Mouse (Mus musculus) midbrain, embryonic 14.5 days (tissue): ENCODE results near the gene Slc24a5. TPM values are rescaled to one million over a fixed set of nuclear protein-coding genes. Genes with fewer than 3 reads are reported as not detected.

Experiments used
- ATAC-seq: fragments of 200-750 bp; cut with Nextera tagmentation; 2 replicates; pipeline ENCODE4 v1.8.0; 2017; ENCODE audit warnings: moderate number of reproducible peaks, moderate library complexity; ENCODE audit not compliant: low FRiP score, low TSS enrichment
- DNase-seq: peaks from one replicate; pipeline ENCODE4 v3.0.0-alpha.2; 2015
- H3K27ac ChIP-seq: fragments of 300-500 bp; sonication (generic); replicated peaks from 2 replicates; pipeline ENCODE4 v1.5.1; 2014; ENCODE audit warnings: mild to moderate bottlenecking, low read depth, low read length, moderate library complexity
- H3K27me3 ChIP-seq: fragments of 300-500 bp; sonication (generic); 2 replicates; pipeline ENCODE4 v1.6.1; 2014; ENCODE audit warnings: low read length, control low read depth, mixed read lengths; ENCODE audit not compliant: control insufficient read depth, insufficient read depth
- H3K36me3 ChIP-seq: fragments of 300-500 bp; sonication (generic); 2 replicates; pipeline ENCODE4 v1.6.1; 2014; ENCODE audit warnings: low read length, control low read depth; ENCODE audit not compliant: control insufficient read depth, insufficient read depth
- H3K4me1 ChIP-seq: fragments of 300-500 bp; sonication (generic); 2 replicates; pipeline ENCODE4 v1.6.1; 2014; ENCODE audit warnings: mild to moderate bottlenecking, antibody characterized with exemption, low read length, control low read depth; ENCODE audit not compliant: control insufficient read depth, insufficient read depth
- H3K4me2 ChIP-seq: fragments of 300-500 bp; sonication (generic); 2 replicates; pipeline ENCODE4 v1.6.1; 2014; ENCODE audit warnings: mild to moderate bottlenecking, low read length, moderate library complexity
- H3K4me3 ChIP-seq: fragments of 300-500 bp; sonication (generic); replicated peaks from 2 replicates; pipeline ENCODE4 v1.5.1; 2014; ENCODE audit warnings: low read depth, low read length
- H3K9ac ChIP-seq: fragments of 300-500 bp; sonication (generic); replicated peaks from 2 replicates; pipeline ENCODE4 v1.6.1; 2014; ENCODE audit warnings: mild to moderate bottlenecking, low read length, moderate library complexity
- H3K9me3 ChIP-seq: fragments of 300-500 bp; sonication (generic); 2 replicates; pipeline ENCODE4 v1.6.1; 2016; ENCODE audit warnings: low read length, control low read depth, mixed read lengths; ENCODE audit not compliant: control insufficient read depth
- WGBS: fragments of 180-500 bp; shearing (Covaris S2); extraction: QIAGEN DNeasy Blood & Tissue Kit; methylation state at CpG from one replicate; pipeline ENCODE4 v1.1.7; 2014; 5-methylcytosine and 5-hydroxymethylcytosine counted together
- polyA plus RNA-seq: library from polyadenylated mRNA; unstranded; fragments of >200 nt; fragmentation: Nextera tagmentation; extraction: Ambion mirVana; gene quantifications from 2 replicates; pipeline ENCODE4 v1.2.1, GENCODE M21; 2014

Gene Slc24a5
- polyA plus RNA-seq, 1 experiment from 2014 or later = 8.1 TPM

DNA sequence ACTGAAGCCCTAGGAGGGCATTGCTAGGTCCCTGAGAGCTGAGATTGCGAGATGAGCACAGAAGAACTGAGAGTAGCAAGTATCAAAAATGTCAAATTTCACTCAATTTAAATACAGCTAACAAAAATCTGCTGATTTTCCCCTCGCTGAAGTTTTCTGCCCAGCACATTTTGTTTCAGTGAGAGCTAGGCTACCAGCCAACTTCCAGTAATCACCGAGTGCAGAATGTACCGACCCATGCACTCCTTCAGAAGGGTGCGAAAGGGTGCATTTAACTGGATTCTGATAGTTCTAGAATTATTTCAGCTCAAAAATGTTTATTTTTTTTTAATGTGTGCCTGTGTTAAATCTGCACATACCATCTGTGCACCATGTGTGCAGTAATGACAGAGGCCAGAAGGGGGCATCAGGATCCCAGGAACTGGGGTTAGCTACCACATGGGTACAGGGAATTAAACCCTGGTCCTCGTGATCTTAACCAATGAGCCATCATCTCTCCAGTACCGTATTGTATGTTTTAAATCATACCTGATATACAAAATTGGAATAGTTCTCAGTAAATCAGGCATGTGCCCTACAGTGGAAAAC lies 12.5 kb upstream of the Slc24a5 start:
- 91% methylated on average over 7 of the region's 7 CpGs for WGBS
- H3K4me2 ChIP-seq = no peak overlapping the region
- no peaks in the 10 kb centered on the region for H3K9me3 ChIP-seq
- H3K9ac ChIP-seq = no peak overlapping the region
- no peaks in the 10 kb centered on the region for H3K27me3 ChIP-seq
- no peaks in the 10 kb centered on the region for H3K36me3 ChIP-seq
- no peaks in the 10 kb centered on the region for H3K4me1 ChIP-seq
- DNase-seq (no peak), ATAC-seq (no peak)
- no peak overlapping the region for H3K27ac ChIP-seq
- H3K4me3 ChIP-seq = no peak overlapping the region

DNA sequence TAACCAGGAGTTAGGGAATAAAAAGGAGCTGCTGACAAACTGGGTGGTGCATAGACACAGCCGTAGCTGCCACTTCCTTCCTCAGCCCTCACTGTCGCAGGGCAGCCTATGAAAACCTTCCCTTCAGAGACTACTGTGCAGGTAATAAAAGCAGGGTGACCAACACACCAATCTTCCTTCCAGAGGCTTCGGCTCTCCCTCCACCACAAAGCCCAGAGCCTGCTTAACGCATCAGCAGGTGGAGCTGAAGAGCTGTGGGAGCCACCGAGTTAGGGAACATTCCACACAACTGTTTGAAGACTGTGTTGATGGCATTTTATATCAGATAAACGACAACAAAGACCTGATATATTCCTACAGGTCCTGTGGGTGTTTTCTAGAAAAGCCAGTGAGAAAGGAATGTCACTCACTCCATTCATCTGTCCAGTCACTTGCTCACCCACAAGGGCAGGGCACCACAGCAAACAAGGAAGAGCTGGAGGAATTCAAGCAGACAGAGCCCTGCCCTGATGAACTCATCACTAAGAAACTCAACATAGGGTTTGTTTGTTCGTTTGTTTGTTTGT lies 10.6 kb upstream of the Slc24a5 start:
- Histone ChIP-seq H3K27ac (no peak overlapping the region), H3K4me2 (no peak overlapping the region), H3K27me3 (no peaks in the 10 kb centered on the region), H3K4me1 (no peaks in the 10 kb centered on the region), H3K9me3 (no peaks in the 10 kb centered on the region), H3K4me3 (no peak overlapping the region), H3K36me3 (no peaks in the 10 kb centered on the region), H3K9ac (no peak overlapping the region)
- peak; percentile 69 for DNase-seq
- WGBS = 50% methylated on average over 7 of the region's 7 CpGs
- no peak for ATAC-seq

DNA sequence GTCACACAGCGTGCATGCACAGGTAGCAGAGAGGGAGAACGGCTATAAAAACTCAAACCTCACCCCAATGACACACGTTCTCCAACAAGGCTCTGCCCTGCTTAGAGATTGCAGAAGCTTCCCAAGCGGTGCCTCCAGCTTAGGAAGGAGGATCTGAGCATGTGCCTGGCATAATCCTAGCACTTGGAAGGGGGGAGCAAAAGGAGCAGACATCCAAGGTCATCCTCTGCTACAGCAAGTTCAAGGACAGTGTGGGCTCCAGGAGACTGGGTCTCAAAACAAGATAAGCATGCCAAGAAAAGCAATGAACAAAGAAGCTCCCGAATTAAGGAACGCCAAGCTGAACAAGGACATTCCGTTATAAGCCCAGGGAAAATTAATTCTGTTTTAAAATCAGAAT lies 6.5 kb upstream of the Slc24a5 start:
- 90% methylated on average over 7 of the region's 7 CpGs for WGBS
- no peak overlapping the region for H3K4me2 ChIP-seq
- H3K36me3 ChIP-seq = no peaks in the 10 kb centered on the region
- no peak for ATAC-seq
- no peaks in the 10 kb centered on the region for H3K4me1 ChIP-seq
- no peak for DNase-seq
- H3K27ac ChIP-seq = no peak overlapping the region
- no peaks in the 10 kb centered on the region for H3K9me3 ChIP-seq
- no peak overlapping the region for H3K4me3 ChIP-seq
- no peak overlapping the region for H3K9ac ChIP-seq
- no peaks in the 10 kb centered on the region for H3K27me3 ChIP-seq

DNA sequence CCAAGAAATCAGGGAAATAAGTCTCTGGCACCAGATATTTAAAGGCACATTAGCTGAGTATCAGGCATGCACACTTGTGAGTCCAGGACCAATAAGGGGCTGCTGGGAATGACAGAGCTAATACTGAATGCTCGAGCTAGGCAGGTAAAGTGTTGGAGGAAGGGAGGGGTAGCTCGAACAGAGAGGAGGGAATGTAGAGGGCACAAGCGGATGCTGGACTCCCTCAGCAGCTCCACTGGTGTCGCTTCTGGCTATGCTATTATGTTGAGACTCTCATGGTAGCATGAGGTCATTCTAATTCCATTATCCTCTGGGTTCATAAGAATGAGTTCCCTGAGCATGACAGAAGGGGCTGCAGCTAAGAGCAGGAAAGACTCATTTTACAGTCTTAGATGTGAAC lies 5.0 kb upstream of the Slc24a5 start:
- ATAC-seq = no peak
- H3K9me3 ChIP-seq = no peaks in the 10 kb centered on the region
- no peak overlapping the region for H3K4me3 ChIP-seq
- no peak for DNase-seq
- no peak overlapping the region for H3K9ac ChIP-seq
- H3K36me3 ChIP-seq = no peaks in the 10 kb centered on the region
- no peak overlapping the region for H3K27ac ChIP-seq
- no peaks in the 10 kb centered on the region for H3K4me1 ChIP-seq
- WGBS = 45% methylated on average over 4 of the region's 4 CpGs
- H3K27me3 ChIP-seq = no peaks in the 10 kb centered on the region
- no peak overlapping the region for H3K4me2 ChIP-seq

DNA sequence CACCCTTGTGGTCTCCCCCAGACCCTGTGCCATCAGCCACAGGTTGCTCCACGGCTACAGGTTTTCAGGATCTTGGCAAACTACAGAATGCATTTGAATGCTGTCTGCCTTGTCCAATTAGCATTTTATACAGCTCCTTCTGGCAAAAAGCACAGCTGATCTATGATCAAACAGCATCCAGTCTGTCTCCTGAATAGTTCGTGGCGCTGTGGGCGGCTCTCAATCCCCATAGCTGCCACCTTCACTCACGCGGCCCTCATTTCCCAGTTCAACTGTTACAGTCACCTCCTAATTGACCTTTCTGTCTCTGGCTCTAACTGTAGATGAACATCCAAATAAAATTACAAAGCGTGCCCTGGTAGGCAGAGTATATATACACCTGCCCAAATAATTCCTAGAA lies 551 bp upstream of the Slc24a5 start:
- ATAC-seq (no peak), DNase-seq (peak; percentile 29)
- Histone ChIP-seq H3K27me3 (no peaks in the 10 kb centered on the region), H3K9me3 (no peaks in the 10 kb centered on the region), H3K9ac (no peak overlapping the region), H3K4me2 (no peak overlapping the region), H3K27ac (no peak overlapping the region), H3K4me1 (no peaks in the 10 kb centered on the region), H3K4me3 (no peak overlapping the region), H3K36me3 (no peaks in the 10 kb centered on the region)
- WGBS = 76% methylated on average over 7 of the region's 7 CpGs

DNA sequence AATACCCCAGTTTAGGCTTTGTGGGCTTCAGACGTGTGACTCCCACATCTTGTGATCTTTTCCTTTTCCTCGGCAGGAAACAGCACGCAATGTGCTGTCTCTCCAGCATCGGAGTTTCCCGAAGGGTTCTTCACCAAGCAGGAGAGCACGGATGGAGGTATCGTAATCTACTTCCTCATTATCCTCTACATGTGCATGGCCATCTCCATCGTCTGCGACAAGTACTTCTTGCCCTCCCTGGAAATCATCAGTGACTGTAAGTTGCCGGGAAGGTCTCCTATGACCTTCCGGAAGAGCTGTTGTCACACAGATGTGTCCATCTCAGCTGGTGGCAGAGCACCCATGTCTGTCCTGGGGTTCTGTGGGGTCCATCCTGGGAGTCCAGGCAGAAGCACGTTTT lies 772 bp downstream of the Slc24a5 start:
- Histone ChIP-seq H3K9me3 (no peaks in the 10 kb centered on the region), H3K4me1 (no peaks in the 10 kb centered on the region), H3K27ac (no peak overlapping the region), H3K27me3 (no peaks in the 10 kb centered on the region), H3K4me2 (no peak overlapping the region), H3K9ac (no peak overlapping the region), H3K36me3 (no peaks in the 10 kb centered on the region), H3K4me3 (no peak overlapping the region)
- 94% methylated on average over 12 of the region's 12 CpGs for WGBS
- DNase-seq (no peak), ATAC-seq (no peak)

DNA sequence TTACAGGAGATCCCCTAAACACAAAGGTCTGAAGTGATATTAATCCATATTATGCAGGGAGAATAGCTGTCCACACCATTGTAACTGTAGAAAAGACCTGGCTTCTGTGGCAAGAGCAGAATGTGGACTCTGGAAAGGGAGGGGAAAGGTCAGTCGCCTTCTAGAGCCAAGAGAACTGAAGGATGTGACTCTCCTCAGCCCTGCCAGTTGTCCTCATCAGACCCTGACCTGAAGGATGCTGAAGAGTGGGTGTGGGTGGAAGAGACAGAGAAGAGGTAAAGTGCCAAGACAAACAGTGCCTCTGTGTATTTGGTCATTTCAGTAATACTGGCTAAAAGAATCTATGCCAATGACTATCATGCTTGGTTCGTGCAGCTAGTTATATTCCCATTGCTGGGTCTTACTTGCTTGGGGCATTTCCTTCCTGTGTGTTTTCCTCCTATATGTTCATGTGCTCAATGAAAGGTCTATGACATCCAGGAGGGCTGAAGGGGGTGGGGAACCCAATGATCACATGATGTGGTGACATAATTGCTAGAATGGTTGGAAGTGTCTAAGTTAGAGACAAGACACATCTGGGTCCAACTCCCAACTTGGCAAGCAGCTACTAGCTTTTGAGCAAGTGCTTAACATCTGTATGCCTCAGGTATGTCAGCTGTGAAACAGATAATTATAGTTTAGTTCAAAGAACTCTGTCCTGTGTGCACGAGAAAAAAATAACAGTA lies 5.3 kb downstream of the Slc24a5 start:
- no peaks in the 10 kb centered on the region for H3K36me3 ChIP-seq
- 88% methylated on average over 3 of the region's 3 CpGs for WGBS
- H3K27me3 ChIP-seq = no peaks in the 10 kb centered on the region
- no peak overlapping the region for H3K4me2 ChIP-seq
- no peak overlapping the region for H3K27ac ChIP-seq
- H3K9me3 ChIP-seq = no peaks in the 10 kb centered on the region
- H3K9ac ChIP-seq = no peak overlapping the region
- ATAC-seq (no peak), DNase-seq (no peak)
- no peaks in the 10 kb centered on the region for H3K4me1 ChIP-seq
- no peak overlapping the region for H3K4me3 ChIP-seq

DNA sequence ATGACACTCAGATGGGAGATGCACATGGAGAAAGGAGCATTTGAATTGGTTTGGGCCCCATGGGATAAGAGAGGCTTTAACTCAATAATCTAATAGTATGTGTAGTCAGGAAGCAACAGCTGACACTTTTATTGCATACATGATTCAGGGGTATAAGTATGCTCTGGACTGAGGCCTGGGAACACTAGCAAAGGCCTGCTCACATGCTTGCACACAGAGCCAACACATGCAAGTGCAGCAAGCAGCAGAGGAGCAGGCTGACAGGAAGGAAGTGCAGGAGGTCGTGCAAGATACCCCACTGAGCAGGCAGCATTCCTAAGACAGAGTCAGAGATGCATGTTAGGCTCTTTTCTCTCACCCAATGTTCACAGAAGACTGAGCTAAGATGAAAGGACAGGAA lies 16.0 kb downstream of the Slc24a5 start:
- Histone ChIP-seq H3K4me3 (no peak overlapping the region), H3K27me3 (no peaks in the 10 kb centered on the region), H3K27ac (no peak overlapping the region), H3K9me3 (no peaks in the 10 kb centered on the region), H3K9ac (no peak overlapping the region), H3K4me1 (no peaks in the 10 kb centered on the region), H3K4me2 (no peak overlapping the region), H3K36me3 (peaks cover 41% of the 10 kb centered on the region)
- DNase-seq (no peak), ATAC-seq (no peak)
- WGBS = 27% methylated on average over 1 of the region's 1 CpGs

DNA sequence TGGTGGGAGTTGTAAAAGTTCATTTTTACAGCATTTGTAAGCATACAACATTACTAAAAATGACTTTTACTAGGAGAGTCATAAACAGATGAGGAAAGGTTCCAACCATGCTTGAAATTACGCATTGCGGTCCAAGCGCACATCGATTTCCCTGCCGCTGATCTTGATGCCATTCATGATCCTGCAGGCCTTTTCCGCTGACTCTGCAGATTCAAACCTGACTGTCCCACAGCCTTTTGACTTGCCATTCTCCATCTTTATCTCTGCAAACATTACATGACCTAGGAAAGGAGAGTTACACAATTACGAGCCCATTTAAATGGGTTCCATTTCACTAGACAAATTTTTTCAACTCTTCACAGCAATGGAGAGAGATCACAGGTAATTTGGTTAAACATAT lies 20.8 kb downstream of the Slc24a5 start:
- no peak for ATAC-seq
- H3K27me3 ChIP-seq = no peaks in the 10 kb centered on the region
- no peak overlapping the region for H3K9ac ChIP-seq
- peaks cover 46% of the 10 kb centered on the region for H3K36me3 ChIP-seq
- no peaks in the 10 kb centered on the region for H3K4me1 ChIP-seq
- WGBS = 92% methylated on average over 7 of the region's 7 CpGs
- H3K4me3 ChIP-seq = no peak overlapping the region
- no peak overlapping the region for H3K4me2 ChIP-seq
- no peak overlapping the region for H3K27ac ChIP-seq
- DNase-seq = no peak
- H3K9me3 ChIP-seq = no peaks in the 10 kb centered on the region
